ENCODE assay signal across 26 mouse cellular contexts in genomic region chr9:110803294-110803693, GRCm38 (mm10). TPM values are rescaled to one million over a fixed set of nuclear protein-coding genes. Genes with fewer than 3 reads are reported as not detected.
DNase-seq lines count a peak whose midpoint lies in the region; ATAC-seq and TF ChIP-seq lines count a peak whose summit lies in the region.
"Had no signal": no experiment of that assay in that cellular context is flagged by ENCODE, and none has a peak within 500 bp of the region (broad histone marks: within the 10 kb centered on the region; RNA-seq: fewer than 3 reads in every experiment).

No protein-coding gene starts in this region.

- H3K4me1 ChIP-seq in CH12.LX (ENCODE audit: control insufficient read depth in 1 of 2, insufficient read depth in 2 of 2), result peaks cover 19 to 54% of the 10 kb centered on the region in 2 experiments
- H3K4me1 ChIP-seq in forebrain, embryonic 15.5 days, result no peaks in the 10 kb centered on the region
- no peaks in the 10 kb centered on the region for H3K4me1 ChIP-seq in liver, embryonic 12.5 days
- H3K4me1 ChIP-seq in midbrain, embryonic 11.5 days (ENCODE audit: control insufficient read depth, insufficient read depth, low read length), result no peaks in the 10 kb centered on the region
- H3K4me1 ChIP-seq: forebrain, embryonic 13.5 days; heart, embryonic 15.5 days; hindbrain, embryonic 13.5 days; intestine, embryonic 15.5 days had no signal

- TF ChIP-seq EP300 in CH12.LX (IDR thresholded peaks at IDR 0.05; ENCODE audit: low read length), result no peak

- 73% methylated on average over 4 of the region's 4 CpGs for WGBS in forebrain, embryonic 15.5 days
- WGBS in liver, embryonic 12.5 days (ENCODE audit: insufficient replicate concordance), result 45% methylated on average over 4 of the region's 4 CpGs
- WGBS in midbrain, embryonic 11.5 days, result 68% methylated on average over 4 of the region's 4 CpGs

- dilution Hi-C loops in CH12.LX (cut with MboI; ENCODE audit: extremely low pct_ligation_motif_present, extremely low pct_unique_long_range_greater_than_20kb, low sequenced_read_pairs), result no loop called here

- no peak for TF ChIP-seq POLR2A in CH12.LX (IDR thresholded peaks at IDR 0.05; ENCODE audit: low read depth, low read length)

- H3K9ac ChIP-seq in CH12.LX (ENCODE audit: insufficient read depth, low read depth), result peak overlapping the region; percentile 39; the same call in 1 of the 2 replicates
- H3K9ac ChIP-seq in forebrain, embryonic 15.5 days (replicated peaks), result no peak overlapping the region
- H3K9ac ChIP-seq in liver, embryonic 12.5 days, result no peak overlapping the region
- H3K9ac ChIP-seq in midbrain, embryonic 11.5 days (ENCODE audit: low read length), result no peak overlapping the region
- H3K9ac ChIP-seq: forebrain, embryonic 13.5 days; heart, embryonic 15.5 days; hindbrain, embryonic 13.5 days; intestine, embryonic 15.5 days had no signal

- in situ Hi-C loops in CH12.LX (cut with MboI; ENCODE audit: low pct_ligation_motif_present, low pct_unique_long_range_greater_than_20kb, low sequenced_read_pairs), result no loop called here

- no peak overlapping the region for H3K27ac ChIP-seq in CH12.LX (ENCODE audit: insufficient read depth, low read depth)
- no peak overlapping the region for H3K27ac ChIP-seq in forebrain, embryonic 15.5 days (replicated peaks)
- no peak overlapping the region for H3K27ac ChIP-seq in liver, embryonic 12.5 days
- H3K27ac ChIP-seq in midbrain, embryonic 11.5 days (ENCODE audit: low read depth, low read length), result no peak overlapping the region
- H3K27ac ChIP-seq: forebrain, embryonic 13.5 days; gastrocnemius, adult 2 months; heart, embryonic 15.5 days; hindbrain, embryonic 13.5 days; hindbrain, postnatal 0 days; intestine, embryonic 15.5 days had no signal

- peak; percentile 39 for DNase-seq in CH12.LX (ENCODE audit: extremely low read depth)
- DNase-seq in spleen, adult 18-20 months, result no peak
- DNase-seq in midbrain, embryonic 11.5 days (ENCODE audit: low spot score, missing footprints), result no peak
- DNase-seq: adrenal gland, adult 8-10 months; cerebellum, adult 11 months; cerebellum, adult 8-10 months; cerebellum, postnatal 25 days; gastrocnemius, adult 2 months; gastrocnemius, postnatal 25 days; heart, adult 11 months; heart, postnatal 14 days had no signal

- no peaks in the 10 kb centered on the region for H3K79me2 ChIP-seq in CH12.LX (replicated peaks; ENCODE audit: control insufficient read depth, extremely low read depth, insufficient read depth, poor library complexity, severe bottlenecking)

- peak overlapping the region; percentile 37; the same call in 1 of the 2 replicates for H3K4me2 ChIP-seq in CH12.LX (ENCODE audit: insufficient read depth, low read depth, poor library complexity, severe bottlenecking)
- H3K4me2 ChIP-seq in forebrain, embryonic 15.5 days (replicated peaks), result no peak overlapping the region
- no peak overlapping the region for H3K4me2 ChIP-seq in liver, embryonic 12.5 days
- H3K4me2 ChIP-seq in midbrain, embryonic 11.5 days, result no peak overlapping the region
- H3K4me2 ChIP-seq: forebrain, embryonic 13.5 days; heart, embryonic 11.5 days; heart, embryonic 15.5 days; hindbrain, embryonic 13.5 days; intestine, embryonic 15.5 days had no signal

- H3K27me3 ChIP-seq in CH12.LX (replicated peaks), result no peaks in the 10 kb centered on the region
- H3K27me3 ChIP-seq in forebrain, embryonic 15.5 days, result no peaks in the 10 kb centered on the region
- H3K27me3 ChIP-seq in liver, embryonic 12.5 days (replicated peaks), result no peaks in the 10 kb centered on the region
- H3K27me3 ChIP-seq in midbrain, embryonic 11.5 days (ENCODE audit: control insufficient read depth, insufficient read depth, low read length), result no peaks in the 10 kb centered on the region
- H3K27me3 ChIP-seq: forebrain, embryonic 13.5 days; heart, embryonic 15.5 days; hindbrain, embryonic 13.5 days; intestine, embryonic 15.5 days had no signal

- peak; percentile 52 for ATAC-seq in common myeloid progenitor, adult 5-6 weeks (replicated peaks; ENCODE audit: low read depth, poor library complexity, severe bottlenecking)
- peak; percentile 52; the same call in 1 of the 2 replicates for ATAC-seq in megakaryocyte progenitor cell, adult 5-6 weeks (replicated peaks; ENCODE audit: poor library complexity)
- no peak for ATAC-seq in forebrain, embryonic 15.5 days (replicated peaks)
- no peak for ATAC-seq in liver, embryonic 12.5 days
- no peak for ATAC-seq in midbrain, embryonic 11.5 days (ENCODE audit: low FRiP score)
- ATAC-seq: CD4-positive, CD25-positive, alpha-beta regulatory T cell, adult 4 months; forebrain, embryonic 13.5 days; hindbrain, postnatal 0 days; intestine, embryonic 15.5 days had no signal

- H3K36me3 ChIP-seq in CH12.LX (replicated peaks in 1 of 2; ENCODE audit: control insufficient read depth in 1 of 2, insufficient read depth in 1 of 2, low read length in 1 of 2), result peaks cover 0 to 2% of the 10 kb centered on the region in 2 experiments
- H3K36me3 ChIP-seq in forebrain, embryonic 15.5 days, result no peaks in the 10 kb centered on the region
- H3K36me3 ChIP-seq in liver, embryonic 12.5 days, result no peaks in the 10 kb centered on the region
- no peaks in the 10 kb centered on the region for H3K36me3 ChIP-seq in midbrain, embryonic 11.5 days (ENCODE audit: control insufficient read depth, insufficient read depth, low read length)
- H3K36me3 ChIP-seq: heart, embryonic 15.5 days; hindbrain, embryonic 13.5 days; intestine, embryonic 15.5 days had no signal

- TF ChIP-seq RAD21 in CH12.LX (IDR thresholded peaks at IDR 0.05; ENCODE audit: low read depth, low read length), result no peak

- H3K9me3 ChIP-seq in CH12.LX (replicated peaks; ENCODE audit: low read length), result no peaks in the 10 kb centered on the region
- no peaks in the 10 kb centered on the region for H3K9me3 ChIP-seq in forebrain, embryonic 15.5 days
- no peaks in the 10 kb centered on the region for H3K9me3 ChIP-seq in liver, embryonic 12.5 days (replicated peaks)
- no peaks in the 10 kb centered on the region for H3K9me3 ChIP-seq in midbrain, embryonic 11.5 days (ENCODE audit: control insufficient read depth, low read length)
- H3K9me3 ChIP-seq: forebrain, embryonic 13.5 days; heart, embryonic 15.5 days; hindbrain, embryonic 13.5 days; intestine, embryonic 15.5 days had no signal

- no peak for TF ChIP-seq CTCF in CH12.LX (conservative IDR thresholded peaks at IDR 0.05 in 1 of 2, IDR thresholded peaks at IDR 0.05 in 1 of 2; ENCODE audit: low read depth in 2 of 2, low read length in 2 of 2)

- H3K4me3 ChIP-seq in CH12.LX (replicated peaks in 1 of 3; ENCODE audit: low read depth in 2 of 3, low read length in 2 of 3, poor library complexity in 1 of 3), result no peak overlapping the region
- no peak overlapping the region for H3K4me3 ChIP-seq in forebrain, embryonic 15.5 days
- no peak overlapping the region for H3K4me3 ChIP-seq in liver, embryonic 12.5 days
- no peak overlapping the region for H3K4me3 ChIP-seq in midbrain, embryonic 11.5 days (ENCODE audit: low read depth, low read length)
- H3K4me3 ChIP-seq: forebrain, embryonic 13.5 days; gastrocnemius, adult 2 months; heart, embryonic 15.5 days; hindbrain, embryonic 13.5 days; intestine, embryonic 15.5 days had no signal

RNA-seq across cellular contexts. Expression of gene Prss42, which starts 5.3 kb away (rescaled TPM):
- total RNA-seq in CH12.LX (2012; rRNA removed) (0.29 and 0.34 TPM in 2 replicates), CH12.LX (2014; rRNA removed) (0.28 TPM in 1 of 2 replicates, not detected in the other)
- 1.1 and 1.2 TPM in 2 replicates for polyA plus RNA-seq in CH12.LX (2012; ENCODE audit: insufficient read length, low read depth)
- not detected in 2 replicates for total RNA-seq in common myeloid progenitor, adult 5-6 weeks (2017)
- not detected in 2 replicates for total RNA-seq in megakaryocyte progenitor cell, adult 5-6 weeks (2015)
- not detected in 2 replicates for total RNA-seq in megakaryocyte progenitor cell, adult 5-6 weeks (2017)
- polyA plus RNA-seq in forebrain, embryonic 15.5 days (2015; fragmentation: Nextera tagmentation; extraction: Ambion mirVana), result not detected in 2 replicates
- polyA plus RNA-seq in liver, embryonic 12.5 days (2016; fragmentation: Nextera tagmentation; extraction: Ambion mirVana), result not detected in 2 replicates
- polyA plus RNA-seq in midbrain, embryonic 11.5 days (2014; fragmentation: Nextera tagmentation; extraction: Ambion mirVana), result not detected in 2 replicates
- total RNA-seq: adrenal gland, adult 8-10 months; adrenal gland, postnatal 4 days; gastrocnemius, adult 2 months; gastrocnemius, postnatal 25 days; heart, postnatal 14 days; hematopoietic stem cell, adult 5-6 weeks; hindbrain, postnatal 0 days had no signal
- polyA plus RNA-seq: brain, embryonic 14.5 days; CD4-positive, CD25-positive, alpha-beta regulatory T cell, adult 4 months; embryonic facial prominence, embryonic 14.5 days; forebrain, embryonic 13.5 days; heart, embryonic 11.5 days; hindbrain, embryonic 13.5 days; hindbrain, postnatal 0 days; intestine, embryonic 15.5 days had no signal

RNA-seq across cellular contexts. Expression of gene Prss44, which starts 10.5 kb away (rescaled TPM):
- not detected in 2 replicates for total RNA-seq in CH12.LX (2012; rRNA removed)
- not detected in 2 replicates for total RNA-seq in CH12.LX (2014; rRNA removed)
- 0.14 and 0.17 TPM in 2 replicates for polyA plus RNA-seq in CH12.LX (2012; ENCODE audit: insufficient read length, low read depth)
- total RNA-seq in common myeloid progenitor, adult 5-6 weeks (2017), result not detected in 2 replicates
- not detected in 2 replicates for total RNA-seq in megakaryocyte progenitor cell, adult 5-6 weeks (2015)
- total RNA-seq in megakaryocyte progenitor cell, adult 5-6 weeks (2017), result not detected in 2 replicates
- not detected in 2 replicates for polyA plus RNA-seq in forebrain, embryonic 15.5 days (2015; fragmentation: Nextera tagmentation; extraction: Ambion mirVana)
- polyA plus RNA-seq in liver, embryonic 12.5 days (2016; fragmentation: Nextera tagmentation; extraction: Ambion mirVana), result not detected in 2 replicates
- polyA plus RNA-seq in midbrain, embryonic 11.5 days (2014; fragmentation: Nextera tagmentation; extraction: Ambion mirVana), result not detected in 2 replicates
- total RNA-seq: adrenal gland, adult 8-10 months; adrenal gland, postnatal 4 days; gastrocnemius, adult 2 months; gastrocnemius, postnatal 25 days; heart, postnatal 14 days; hematopoietic stem cell, adult 5-6 weeks had no signal
- polyA plus RNA-seq: brain, embryonic 14.5 days; CD4-positive, CD25-positive, alpha-beta regulatory T cell, adult 4 months; embryonic facial prominence, embryonic 14.5 days; forebrain, embryonic 13.5 days; heart, embryonic 11.5 days; heart, embryonic 15.5 days; hindbrain, embryonic 13.5 days; hindbrain, postnatal 0 days; intestine, embryonic 15.5 days had no signal

RNA-seq across cellular contexts. Expression of gene Prss43, which starts 23.2 kb away (rescaled TPM):
- not detected in 2 replicates for total RNA-seq in CH12.LX (2012; rRNA removed)
- total RNA-seq in CH12.LX (2014; rRNA removed), result not detected in 2 replicates
- polyA plus RNA-seq in CH12.LX (2012; ENCODE audit: insufficient read length, low read depth), result not detected in 2 replicates
- not detected in 2 replicates for total RNA-seq in common myeloid progenitor, adult 5-6 weeks (2017)
- not detected in 2 replicates for total RNA-seq in megakaryocyte progenitor cell, adult 5-6 weeks (2015)
- total RNA-seq in megakaryocyte progenitor cell, adult 5-6 weeks (2017), result not detected in 2 replicates
- not detected in 2 replicates for polyA plus RNA-seq in forebrain, embryonic 15.5 days (2015; fragmentation: Nextera tagmentation; extraction: Ambion mirVana)
- polyA plus RNA-seq in liver, embryonic 12.5 days (2016; fragmentation: Nextera tagmentation; extraction: Ambion mirVana), result not detected in 2 replicates
- polyA plus RNA-seq in midbrain, embryonic 11.5 days (2014; fragmentation: Nextera tagmentation; extraction: Ambion mirVana), result not detected in 2 replicates
- total RNA-seq: adrenal gland, adult 8-10 months; adrenal gland, postnatal 4 days; gastrocnemius, adult 2 months; gastrocnemius, postnatal 25 days; heart, postnatal 14 days; hematopoietic stem cell, adult 5-6 weeks; hindbrain, postnatal 0 days had no signal
- polyA plus RNA-seq: brain, embryonic 14.5 days; CD4-positive, CD25-positive, alpha-beta regulatory T cell, adult 4 months; embryonic facial prominence, embryonic 14.5 days; forebrain, embryonic 13.5 days; heart, embryonic 11.5 days; heart, embryonic 15.5 days; hindbrain, embryonic 13.5 days; intestine, embryonic 15.5 days had no signal

RNA-seq across cellular contexts. Expression of gene Prss45, which starts 31.1 kb away (rescaled TPM):
- total RNA-seq in CH12.LX (2012; rRNA removed) (not detected in 2 replicates), CH12.LX (2014; rRNA removed) (not detected in 2 replicates)
- polyA plus RNA-seq in CH12.LX (2012; ENCODE audit: insufficient read length, low read depth), result not detected in 2 replicates
- total RNA-seq in common myeloid progenitor, adult 5-6 weeks (2017), result not detected in 2 replicates
- total RNA-seq in megakaryocyte progenitor cell, adult 5-6 weeks (2015), result not detected in 2 replicates
- total RNA-seq in megakaryocyte progenitor cell, adult 5-6 weeks (2017), result not detected in 2 replicates
- 0.20 TPM in 1 of 2 replicates, not detected in the other for polyA plus RNA-seq in forebrain, embryonic 15.5 days (2015; fragmentation: Nextera tagmentation; extraction: Ambion mirVana)
- not detected in 2 replicates for polyA plus RNA-seq in liver, embryonic 12.5 days (2016; fragmentation: Nextera tagmentation; extraction: Ambion mirVana)
- 0.14 TPM in 1 of 2 replicates, not detected in the other for polyA plus RNA-seq in midbrain, embryonic 11.5 days (2014; fragmentation: Nextera tagmentation; extraction: Ambion mirVana)
- total RNA-seq: adrenal gland, postnatal 4 days; gastrocnemius, adult 2 months; gastrocnemius, postnatal 25 days; heart, postnatal 14 days; hematopoietic stem cell, adult 5-6 weeks had no signal
- polyA plus RNA-seq: brain, embryonic 14.5 days; CD4-positive, CD25-positive, alpha-beta regulatory T cell, adult 4 months; embryonic facial prominence, embryonic 14.5 days; forebrain, embryonic 13.5 days; heart, embryonic 11.5 days; heart, embryonic 15.5 days; hindbrain, embryonic 13.5 days; intestine, embryonic 15.5 days had no signal

RNA-seq across cellular contexts. Expression of gene Prss46, which starts 41.0 kb away (rescaled TPM):
- not detected in 2 replicates for total RNA-seq in CH12.LX (2012; rRNA removed)
- not detected in 2 replicates for total RNA-seq in CH12.LX (2014; rRNA removed)
- not detected in 2 replicates for polyA plus RNA-seq in CH12.LX (2012; ENCODE audit: insufficient read length, low read depth)
- total RNA-seq in common myeloid progenitor, adult 5-6 weeks (2017), result not detected in 2 replicates
- not detected in 2 replicates for total RNA-seq in megakaryocyte progenitor cell, adult 5-6 weeks (2015)
- not detected in 2 replicates for total RNA-seq in megakaryocyte progenitor cell, adult 5-6 weeks (2017)
- not detected in 2 replicates for polyA plus RNA-seq in forebrain, embryonic 15.5 days (2015; fragmentation: Nextera tagmentation; extraction: Ambion mirVana)
- not detected in 2 replicates for polyA plus RNA-seq in liver, embryonic 12.5 days (2016; fragmentation: Nextera tagmentation; extraction: Ambion mirVana)
- polyA plus RNA-seq in midbrain, embryonic 11.5 days (2014; fragmentation: Nextera tagmentation; extraction: Ambion mirVana), result 0.11 TPM in 1 of 2 replicates, not detected in the other
- total RNA-seq: adrenal gland, adult 8-10 months; adrenal gland, postnatal 4 days; gastrocnemius, adult 2 months; gastrocnemius, postnatal 25 days; heart, postnatal 14 days; hematopoietic stem cell, adult 5-6 weeks; hindbrain, postnatal 0 days had no signal
- polyA plus RNA-seq: brain, embryonic 14.5 days; CD4-positive, CD25-positive, alpha-beta regulatory T cell, adult 4 months; forebrain, embryonic 13.5 days; heart, embryonic 11.5 days; hindbrain, embryonic 13.5 days; hindbrain, postnatal 0 days; intestine, embryonic 15.5 days had no signal

Comparison
In these comparisons a context has a peak if more than half of its experiments do, and no peak if none do; other contexts are left out.
1. ATAC-seq: peak in common myeloid progenitor, adult 5-6 weeks (single experiment) and megakaryocyte progenitor cell, adult 5-6 weeks (single experiment); none in forebrain, embryonic 15.5 days (single experiment), liver, embryonic 12.5 days (single experiment) and midbrain, embryonic 11.5 days (single experiment).